Mouse (Mus musculus): Measurements from ENCODE around the gene Chek2.

DNA sequence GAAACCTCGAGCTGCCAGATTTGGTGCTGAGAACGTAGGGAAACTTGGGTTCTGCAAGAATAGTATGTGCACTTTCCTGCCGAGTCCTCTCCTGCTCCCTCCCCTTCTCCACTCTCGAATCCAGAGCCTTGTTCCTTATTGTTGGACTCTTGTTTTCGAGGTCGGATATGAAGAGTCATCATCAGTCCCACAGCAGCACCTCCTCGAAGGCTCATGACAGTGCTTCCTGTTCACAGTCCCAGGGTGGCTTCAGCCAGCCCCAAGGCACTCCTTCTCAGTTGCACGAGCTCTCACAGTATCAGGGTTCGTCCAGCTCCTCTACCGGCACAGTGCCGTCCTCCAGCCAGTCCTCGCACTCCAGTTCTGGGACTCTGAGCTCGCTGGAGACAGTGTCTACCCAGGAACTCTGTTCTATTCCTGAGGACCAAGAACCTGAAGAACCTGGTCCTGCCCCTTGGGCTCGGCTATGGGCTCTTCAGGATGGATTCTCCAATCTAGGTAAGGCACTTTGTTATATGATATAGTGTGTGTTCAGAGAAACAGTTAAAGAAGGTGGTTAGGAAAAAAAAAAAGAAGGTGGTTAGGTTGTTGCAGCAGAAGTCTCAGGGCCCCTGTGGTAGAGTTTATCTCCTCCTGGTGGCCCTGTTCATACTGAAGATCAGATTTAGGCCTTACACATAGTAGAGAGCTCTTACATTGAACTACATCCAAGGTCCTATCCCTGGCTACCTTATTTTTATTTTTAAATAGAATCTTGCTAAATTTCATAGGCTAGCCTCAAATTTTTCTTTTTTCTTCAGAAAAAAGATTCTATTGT, 1.5 kb downstream of the Chek2 start:
- TF ChIP-seq EP300 (IDR thresholded peaks at IDR 0.05; ENCODE audit: insufficient read depth, low read depth, low read length), result no peak
- TF ChIP-seq POLR2A (IDR thresholded peaks at IDR 0.05; ENCODE audit: insufficient read depth, low read depth, low read length), result no peak
- no peak for TF ChIP-seq CTCF (IDR thresholded peaks at IDR 0.05)
